Mouse (Mus musculus) midbrain, embryonic 12.5 days (tissue): ENCODE data around the gene Tnp1. TPM values are rescaled to one million over a fixed set of nuclear protein-coding genes. Genes with fewer than 3 reads are reported as not detected.

ENCODE experiments used
- polyA plus RNA-seq: library from polyadenylated mRNA; unstranded; fragments of >200 nt; fragmentation: Nextera tagmentation; extraction: Ambion mirVana; gene quantifications from 2 replicates; pipeline ENCODE4 v1.2.1, GENCODE M21; 2016

Tnp1 gene
- polyA plus RNA-seq, 1 experiment from 2014 or later, result not detected

Other genes starting within 250 kb of the Tnp1 start
- gene Igfbp2, start 191.4 kb downstream of the Tnp1 start, polyA plus RNA-seq, result 548 and 637 TPM in 2 replicates
- gene Igfbp5, start 141.0 kb downstream of the Tnp1 start, polyA plus RNA-seq, result 31.1 and 41.2 TPM in 2 replicates